Mouse (Mus musculus) midbrain, embryonic 10.5 days (tissue): ENCODE results near the gene Cabcoco1. TPM values are rescaled to one million over a fixed set of nuclear protein-coding genes. Genes with fewer than 3 reads are reported as not detected.

Experiments
- DNase-seq: peaks from one replicate; pipeline ENCODE4 v3.0.0-alpha.2; 2017; ENCODE audit warnings: low spot score
- H3K27ac ChIP-seq: fragments of 300-500 bp; sonication (generic); replicated peaks from 2 replicates; pipeline ENCODE4 v1.5.1; 2016; ENCODE audit warnings: mild to moderate bottlenecking
- H3K27me3 ChIP-seq: fragments of 300-500 bp; sonication (generic); 2 replicates; pipeline ENCODE4 v1.6.1; 2016; ENCODE audit warnings: low read depth, mild to moderate bottlenecking; ENCODE audit not compliant: poor library complexity, severe bottlenecking
- H3K36me3 ChIP-seq: fragments of 300-500 bp; sonication (generic); 2 replicates; pipeline ENCODE4 v1.6.1; 2016; ENCODE audit warnings: mild to moderate bottlenecking, moderate library complexity
- H3K4me1 ChIP-seq: fragments of 300-500 bp; sonication (generic); 2 replicates; pipeline ENCODE4 v1.6.1; 2016
- H3K4me3 ChIP-seq: fragments of 300-500 bp; sonication (generic); 2 replicates; pipeline ENCODE4 v1.5.1; 2016; ENCODE audit warnings: mild to moderate bottlenecking, moderate library complexity
- H3K9me3 ChIP-seq: fragments of 300-500 bp; sonication (generic); replicated peaks from 2 replicates; pipeline ENCODE4 v1.6.1; 2016; ENCODE audit warnings: mild to moderate bottlenecking
- WGBS: fragments of 180-500 bp; shearing (Covaris S2); methylation state at CpG from one replicate; pipeline ENCODE4 v1.1.7; 2016; 5-methylcytosine and 5-hydroxymethylcytosine counted together
- polyA plus RNA-seq: library from polyadenylated mRNA; unstranded; fragments of >200 nt; fragmentation: Nextera tagmentation; extraction: Ambion mirVana; gene quantifications from 2 replicates; pipeline ENCODE4 v1.2.1, GENCODE M21; 2016

Cabcoco1 gene
- polyA plus RNA-seq = 0.26 TPM in 1 of 2 replicates, not detected in the other

GRCm38 (mm10) chr10:68541139-68541942 is at the start of gene Cabcoco1:
TSS of gene Cabcoco1 (minus strand) at chr10:68541896.
- H3K9me3 ChIP-seq = no peaks in the 10 kb centered on the region
- DNase-seq = peak; percentile 68
- H3K4me1 ChIP-seq = peaks cover 26% of the 10 kb centered on the region
- peak within 1 kb of the TSS; percentile 63 for H3K27ac ChIP-seq
- peak within 1 kb of the TSS; percentile 37 for H3K4me3 ChIP-seq
- no peaks in the 10 kb centered on the region for H3K27me3 ChIP-seq
- WGBS = 12% methylated on average over 17 of the region's 17 CpGs
- H3K36me3 ChIP-seq = no peaks in the 10 kb centered on the region

DNA sequence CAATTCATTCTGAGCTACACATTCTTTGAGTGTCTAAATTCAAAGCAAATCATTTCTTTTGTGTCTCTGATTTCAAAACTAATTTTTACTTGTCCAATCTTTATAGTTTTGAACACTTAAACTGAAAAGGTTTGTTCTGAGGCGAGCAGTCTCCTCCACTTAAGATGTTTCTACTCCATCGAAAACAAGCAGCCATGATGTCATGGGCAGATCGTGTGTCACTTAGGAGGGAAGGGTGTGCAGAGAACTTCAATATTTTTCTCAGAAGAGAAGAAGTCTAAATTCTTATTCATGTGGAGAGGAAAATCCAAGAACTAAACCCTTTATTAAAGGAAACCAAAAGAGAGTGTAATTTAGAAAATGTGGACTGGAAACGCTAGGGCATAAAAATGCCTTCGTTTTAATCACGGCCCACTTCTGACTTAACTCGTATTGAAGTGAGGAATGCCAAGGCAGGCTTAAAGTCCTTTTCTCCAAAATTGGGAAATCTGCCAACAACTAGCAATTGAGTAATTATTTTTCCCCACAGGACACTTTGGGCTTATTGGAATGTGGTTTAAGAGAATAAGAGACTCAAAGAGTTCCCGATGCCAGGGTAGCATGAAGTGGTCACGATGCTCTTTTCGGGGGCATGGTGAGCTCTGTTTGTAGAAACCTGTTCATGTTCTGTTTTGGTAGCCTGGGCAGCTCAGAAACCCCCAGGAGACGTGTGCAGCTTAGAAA is 48.0 kb upstream of the Cabcoco1 start:
- H3K36me3 ChIP-seq = no peaks in the 10 kb centered on the region
- H3K4me3 ChIP-seq = no peak overlapping the region
- WGBS = 92% methylated on average over 11 of the region's 11 CpGs
- no peak for DNase-seq
- H3K4me1 ChIP-seq = peaks cover 5% of the 10 kb centered on the region
- H3K9me3 ChIP-seq = no peaks in the 10 kb centered on the region
- no peaks in the 10 kb centered on the region for H3K27me3 ChIP-seq
- no peak overlapping the region for H3K27ac ChIP-seq

- WGBS = 90% methylated on average over 4 of the region's 4 CpGs
These were observed 45.8 kb upstream of the Cabcoco1 start for GRCm38 (mm10) chr10:68587416-68588040.

GRCm38 (mm10) chr10:68577321-68577720 is 35.6 kb upstream of the Cabcoco1 start:
- H3K4me3 ChIP-seq = no peak overlapping the region
- WGBS = 92% methylated on average over 9 of the region's 9 CpGs

More at GRCm38 (mm10) chr10:68587416-68588040, 45.8 kb upstream of the Cabcoco1 start:
- no peaks in the 10 kb centered on the region for H3K27me3 ChIP-seq
- H3K9me3 ChIP-seq = no peaks in the 10 kb centered on the region
- no peak overlapping the region for H3K4me3 ChIP-seq
- no peak overlapping the region for H3K27ac ChIP-seq
- no peaks in the 10 kb centered on the region for H3K36me3 ChIP-seq
- H3K4me1 ChIP-seq = peaks cover 5% of the 10 kb centered on the region
- no peak for DNase-seq

GRCm38 (mm10) chr10:68568172-68568571 is 26.5 kb upstream of the Cabcoco1 start:
- H3K9me3 ChIP-seq = no peaks in the 10 kb centered on the region
- no peaks in the 10 kb centered on the region for H3K36me3 ChIP-seq
- DNase-seq = no peak
- H3K27ac ChIP-seq = no peak overlapping the region
- H3K27me3 ChIP-seq = no peaks in the 10 kb centered on the region
- H3K4me3 ChIP-seq = no peak overlapping the region
- no peaks in the 10 kb centered on the region for H3K4me1 ChIP-seq

More at GRCm38 (mm10) chr10:68577321-68577720, 35.6 kb upstream of the Cabcoco1 start:
- H3K9me3 ChIP-seq = no peaks in the 10 kb centered on the region
- no peaks in the 10 kb centered on the region for H3K36me3 ChIP-seq
- no peak overlapping the region for H3K27ac ChIP-seq
- H3K27me3 ChIP-seq = no peaks in the 10 kb centered on the region
- no peak for DNase-seq
- no peaks in the 10 kb centered on the region for H3K4me1 ChIP-seq

- Histone ChIP-seq H3K4me3 (no peak overlapping the region), H3K9me3 (no peaks in the 10 kb centered on the region), H3K27me3 (no peaks in the 10 kb centered on the region), H3K4me1 (0 out of 2 replicates have a peak, but pooled peaks cover 5% of the 10 kb centered on the region), H3K36me3 (no peaks in the 10 kb centered on the region), H3K27ac (no peak overlapping the region)
- DNase-seq = no peak
- whole genome bisulfite sequencing = 80% methylated on average over 5 of the region's 5 CpGs
These were observed 20.6 kb upstream of the Cabcoco1 start for GRCm38 (mm10) chr10:68562344-68562743.

DNA sequence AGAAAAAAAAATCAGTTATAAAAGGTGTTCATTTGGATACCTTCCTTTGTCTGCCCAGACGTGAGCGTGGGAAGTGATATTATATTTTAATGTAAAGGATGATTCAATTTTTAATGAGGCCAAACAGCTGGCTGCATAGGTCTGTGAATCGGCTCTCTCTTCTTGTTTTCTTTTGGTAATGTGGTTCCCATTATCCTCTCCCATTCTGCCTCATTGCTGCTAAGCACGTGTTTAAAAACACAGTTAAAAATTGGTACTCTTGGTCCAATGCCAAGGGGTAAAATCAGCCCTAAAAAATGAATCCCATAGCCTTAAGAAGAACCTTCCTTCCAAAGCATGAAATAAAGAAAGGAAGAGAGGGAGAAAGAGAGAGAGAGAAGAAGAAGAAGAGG is 17.1 kb upstream of the Cabcoco1 start:
- no peaks in the 10 kb centered on the region for H3K36me3 ChIP-seq
- no peaks in the 10 kb centered on the region for H3K9me3 ChIP-seq
- 0 out of 2 replicates have a peak, but pooled peaks cover 5% of the 10 kb centered on the region for H3K4me1 ChIP-seq
- WGBS = 79% methylated on average over 4 of the region's 4 CpGs
- no peak overlapping the region for H3K4me3 ChIP-seq
- H3K27ac ChIP-seq = no peak overlapping the region
- no peak for DNase-seq
- H3K27me3 ChIP-seq = no peaks in the 10 kb centered on the region

DNA sequence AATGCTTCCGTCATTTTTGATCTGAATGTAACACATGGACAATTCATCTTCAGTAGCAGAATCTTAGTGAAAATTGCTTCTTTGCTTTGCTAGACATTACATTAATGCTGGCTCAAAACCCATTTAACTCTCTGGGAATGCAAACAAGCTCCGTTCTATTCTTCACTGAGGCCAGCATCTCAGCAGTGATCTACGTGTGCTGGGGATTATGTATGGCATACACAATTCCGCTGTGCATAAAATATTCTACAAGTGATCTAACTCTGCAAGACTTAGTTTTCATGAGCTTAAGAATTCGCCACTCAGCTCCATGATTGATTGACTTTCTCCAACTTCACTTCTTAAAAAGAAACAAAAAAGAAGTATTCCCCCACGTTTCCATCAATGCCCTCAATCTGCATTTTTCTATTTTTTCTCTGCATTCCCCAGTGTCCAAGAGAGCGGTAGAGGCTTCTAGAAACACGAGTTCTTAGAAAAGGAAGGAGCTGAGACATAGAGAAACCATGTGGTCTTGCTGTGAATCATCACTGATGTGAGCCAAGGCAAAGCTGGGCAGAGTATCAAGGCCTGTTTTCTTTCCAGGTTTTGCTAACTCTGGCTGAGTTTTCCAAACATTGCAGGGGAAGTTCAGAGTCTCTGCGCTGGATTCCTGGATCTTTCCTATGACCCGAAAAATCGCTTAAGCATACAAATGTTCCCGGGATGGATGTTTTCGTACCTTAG is 16.6 kb upstream of the Cabcoco1 start:
- DNase-seq = no peak
- Histone ChIP-seq H3K27me3 (no peaks in the 10 kb centered on the region), H3K27ac (no peak overlapping the region), H3K4me3 (no peak overlapping the region), H3K4me1 (0 out of 2 replicates have a peak, but pooled peaks cover 5% of the 10 kb centered on the region), H3K9me3 (no peaks in the 10 kb centered on the region), H3K36me3 (no peaks in the 10 kb centered on the region)
- WGBS = 83% methylated on average over 13 of the region's 13 CpGs

- no peak for DNase-seq
- Histone ChIP-seq H3K4me1 (0 out of 2 replicates have a peak, but pooled peaks cover 5% of the 10 kb centered on the region), H3K27ac (no peak overlapping the region), H3K27me3 (no peaks in the 10 kb centered on the region), H3K36me3 (no peaks in the 10 kb centered on the region), H3K9me3 (no peaks in the 10 kb centered on the region), H3K4me3 (no peak overlapping the region)
- 93% methylated on average over 3 of the region's 3 CpGs for WGBS
These were observed 12.0 kb upstream of the Cabcoco1 start for GRCm38 (mm10) chr10:68553677-68554076.

DNA sequence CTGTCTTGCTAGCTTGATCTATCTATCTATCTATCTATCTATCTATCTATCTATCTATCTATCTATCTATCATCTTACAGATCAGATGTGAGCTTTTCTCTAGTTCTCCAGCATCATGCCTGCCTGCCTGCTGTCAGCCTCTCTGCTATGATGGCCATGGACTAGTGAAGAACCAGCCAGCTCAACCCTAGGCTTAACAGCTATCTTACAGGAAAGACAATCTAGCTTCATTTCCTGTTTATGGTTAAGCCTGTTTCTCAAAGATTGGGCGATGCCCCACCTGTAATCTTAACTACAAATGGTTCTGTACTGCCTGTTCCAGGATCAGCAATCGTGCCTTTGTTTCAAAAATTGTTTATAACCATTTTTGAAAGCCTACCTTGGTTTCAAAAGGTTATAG is 10.9 kb upstream of the Cabcoco1 start:
- WGBS = 74% methylated on average over 2 of the region's 2 CpGs
- DNase-seq = no peak
- no peaks in the 10 kb centered on the region for H3K9me3 ChIP-seq
- no peak overlapping the region for H3K27ac ChIP-seq
- no peaks in the 10 kb centered on the region for H3K27me3 ChIP-seq
- H3K4me1 ChIP-seq = no peaks in the 10 kb centered on the region
- no peak overlapping the region for H3K4me3 ChIP-seq
- no peaks in the 10 kb centered on the region for H3K36me3 ChIP-seq

- DNase-seq = no peak
- Histone ChIP-seq H3K36me3 (no peaks in the 10 kb centered on the region), H3K9me3 (no peaks in the 10 kb centered on the region), H3K27me3 (no peaks in the 10 kb centered on the region), H3K4me3 (no peak overlapping the region), H3K27ac (no peak overlapping the region), H3K4me1 (no peaks in the 10 kb centered on the region)
- WGBS = 92% methylated on average over 7 of the region's 7 CpGs
These were observed 9.6 kb upstream of the Cabcoco1 start for GRCm38 (mm10) chr10:68551316-68551715.

DNA sequence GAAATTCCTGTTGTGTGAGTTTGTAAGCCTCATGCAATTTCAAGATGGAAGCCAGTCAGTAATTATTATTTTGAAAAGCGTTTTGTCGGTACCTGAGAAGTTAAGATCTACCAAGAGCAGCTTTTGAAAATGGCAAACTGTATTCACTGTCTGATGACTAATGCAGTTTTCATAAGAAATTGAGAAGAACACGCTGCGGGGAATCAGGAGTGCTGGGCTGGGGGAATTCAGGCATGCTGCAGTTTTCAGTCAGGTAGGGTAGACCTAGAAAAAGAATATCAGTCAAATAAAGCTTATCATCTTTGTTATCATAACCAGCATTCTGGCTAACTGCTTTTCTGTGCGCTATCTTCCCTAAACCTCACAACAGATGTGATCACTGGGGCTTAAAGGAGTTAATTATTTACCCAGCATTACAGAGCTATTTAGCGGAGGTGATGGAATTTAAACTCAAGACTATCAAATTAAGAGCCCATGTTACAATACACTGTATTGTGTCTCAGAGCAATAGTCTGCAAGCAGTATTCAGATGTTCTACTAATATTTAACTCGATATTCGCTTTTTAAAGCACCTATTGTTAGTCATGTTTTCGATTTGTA is 9.1 kb upstream of the Cabcoco1 start:
- WGBS = 86% methylated on average over 9 of the region's 9 CpGs
- Histone ChIP-seq H3K4me1 (no peaks in the 10 kb centered on the region), H3K27ac (no peak overlapping the region), H3K27me3 (no peaks in the 10 kb centered on the region), H3K9me3 (no peaks in the 10 kb centered on the region), H3K36me3 (no peaks in the 10 kb centered on the region), H3K4me3 (no peak overlapping the region)
- DNase-seq = no peak
